Mouse (Mus musculus) spleen, postnatal 14 days (tissue): ENCODE results near the gene Cyp2d26.
"Not testable (repeated sequence)": the region's sequence is repeated elsewhere in the genome, so short reads cannot be mapped to it uniquely, and the experiment has no call there.

ENCODE experiments used
- DNase-seq, 2 experiments: peaks; one replicate each; pipeline ENCODE4 v3.0.0; 2021 to 2022; ENCODE audit warnings: low spot score in 2 of 2

Cyp2d26 gene

DNA sequence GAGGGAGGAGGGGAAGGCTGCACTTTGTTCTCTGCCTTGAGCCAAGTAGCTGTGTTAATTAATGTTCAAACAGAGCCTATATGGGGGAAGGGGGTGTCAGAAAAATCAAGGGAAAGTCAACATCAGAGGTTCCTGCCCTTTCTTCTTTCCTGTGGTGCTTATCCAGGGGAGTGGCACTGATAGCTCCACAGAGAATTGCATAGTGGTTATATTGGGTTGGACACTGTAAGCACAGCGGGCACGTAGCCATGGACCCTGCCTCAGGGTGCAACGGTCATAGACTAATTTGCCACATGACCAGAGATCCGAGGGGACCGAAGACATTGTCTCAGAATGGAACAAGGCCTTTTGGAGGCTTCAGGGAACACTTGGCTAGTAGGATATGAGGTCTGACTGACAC, at the start of gene Cyp2d26:
Gene Cyp2d26, minus strand, starts transcription at position 18 of the 400 bp plus-strand sequence.
- no peak for DNase-seq

DNA sequence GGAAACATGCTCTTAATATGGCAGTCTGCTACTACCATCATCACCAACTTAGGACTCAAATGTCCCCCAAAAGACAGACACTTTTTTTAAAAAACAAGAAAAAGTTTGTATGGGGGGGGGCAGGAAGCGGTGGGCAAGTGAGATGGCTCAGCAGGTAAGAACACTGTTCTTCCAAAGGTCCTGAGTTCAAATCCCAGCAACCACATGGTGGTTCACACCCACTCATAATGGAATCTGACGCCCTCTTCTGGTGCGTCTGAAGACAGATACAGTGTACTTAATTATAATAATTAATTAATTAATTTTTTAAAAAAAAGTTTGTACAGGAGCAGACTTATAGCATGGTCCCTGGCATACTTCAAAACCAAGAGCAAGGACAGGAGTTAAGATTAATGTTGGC, 45.1 kb upstream of the Cyp2d26 start:
- no peak for DNase-seq

- no peak for DNase-seq
Measured at GRCm38 (mm10) chr15:82829917-82830316, 35.8 kb upstream of the Cyp2d26 start.

DNA sequence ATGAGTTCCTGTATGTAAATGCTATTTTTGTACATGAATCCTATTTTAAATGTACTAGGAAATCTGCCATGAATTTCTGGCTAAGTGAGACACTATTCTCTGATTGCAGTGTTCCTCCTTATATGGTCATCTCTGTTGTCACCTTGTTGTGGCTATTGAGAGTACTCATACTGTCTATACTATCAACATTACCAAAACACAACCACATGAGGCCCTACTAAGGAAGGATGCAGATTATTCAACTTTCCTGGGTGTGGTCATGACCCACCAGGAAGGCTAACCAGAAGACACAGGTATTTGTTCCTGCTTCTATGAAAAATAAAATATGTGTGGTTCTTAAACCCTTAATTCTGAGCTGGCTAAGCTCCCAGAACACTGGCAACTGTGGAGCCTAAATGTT, 31.8 kb upstream of the Cyp2d26 start:
- no peak for DNase-seq

DNA sequence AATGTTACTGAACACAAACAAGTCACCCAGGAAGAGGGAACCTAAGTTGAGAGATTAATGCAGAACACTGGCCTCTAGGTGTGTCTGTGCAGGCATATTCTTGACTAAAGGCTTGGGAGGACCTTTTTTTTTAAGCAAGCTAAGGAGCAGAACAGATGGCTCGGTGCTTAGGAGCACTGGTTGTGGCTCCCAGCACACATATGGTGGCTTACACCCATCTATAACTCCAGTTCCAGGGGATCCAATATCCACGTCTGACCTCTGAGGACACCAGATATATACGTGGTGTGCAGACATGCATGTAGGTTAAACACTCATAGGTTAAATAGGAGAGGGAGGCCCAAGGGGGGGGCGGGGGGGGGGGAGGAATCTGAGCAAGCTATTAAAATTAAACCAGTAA, 28.3 kb upstream of the Cyp2d26 start:
- DNase-seq, result no peak

GRCm38 (mm10) chr15:82821657-82822056, 27.6 kb upstream of the Cyp2d26 start:
- no peak for DNase-seq

DNA sequence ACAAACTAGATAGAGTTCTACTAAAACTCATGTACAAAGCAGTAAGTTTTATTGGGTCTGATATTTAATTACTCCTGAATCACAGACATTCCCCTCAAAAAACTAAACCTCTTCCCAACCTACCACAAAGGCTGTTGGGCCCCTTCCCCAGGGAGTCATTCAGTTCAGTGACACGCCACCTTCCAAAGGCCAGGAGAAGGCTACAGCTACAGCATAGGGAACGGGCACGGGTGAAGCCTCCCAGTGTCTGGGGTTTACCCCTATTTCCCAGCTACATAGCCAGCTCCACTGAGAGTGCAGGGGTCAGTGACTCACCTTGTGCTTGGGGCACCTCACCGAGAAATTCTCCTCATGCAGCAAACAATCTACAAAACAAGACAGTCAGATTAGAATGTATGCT, 21.2 kb upstream of the Cyp2d26 start:
- no peak for DNase-seq

DNA sequence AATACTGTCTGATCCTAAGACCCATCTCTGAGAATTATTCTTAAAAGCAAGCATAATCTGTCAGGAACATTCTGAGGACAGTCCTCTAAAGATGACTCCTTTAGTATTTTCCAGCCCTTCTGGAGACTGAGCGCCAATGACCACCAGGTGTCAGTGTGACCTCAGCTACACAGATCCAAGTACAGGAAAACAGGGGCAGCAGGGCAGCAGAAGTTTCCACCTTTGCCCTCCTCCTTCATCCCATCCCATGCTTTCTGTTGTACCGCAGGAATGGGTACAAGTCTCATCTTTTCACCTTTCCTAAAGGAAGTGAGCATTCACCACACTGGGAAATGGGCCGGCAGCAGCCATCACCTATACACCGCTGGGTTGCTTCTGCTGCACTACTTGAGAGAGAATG, 20.7 kb upstream of the Cyp2d26 start:
- peak; percentile 30 to 52 for DNase-seq

DNA sequence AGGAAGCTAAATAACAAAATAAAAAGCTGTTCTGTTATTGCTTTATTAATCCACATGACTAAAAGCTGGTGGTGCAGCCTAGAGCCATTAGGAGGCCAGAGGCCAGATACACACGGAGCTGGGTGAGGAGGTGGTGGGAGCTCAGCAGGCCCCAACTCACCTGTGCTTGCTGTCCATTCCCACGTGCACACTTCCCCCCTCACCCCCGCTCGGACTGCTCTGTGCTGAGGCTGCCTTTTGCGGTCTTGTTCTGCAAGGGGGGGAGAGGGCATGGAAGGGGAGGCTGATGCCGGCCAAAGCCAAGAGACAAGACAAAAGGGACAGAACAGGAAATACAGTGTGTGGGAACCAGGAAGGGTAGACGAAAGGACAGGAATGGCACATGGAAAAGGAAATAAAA, 20.2 kb upstream of the Cyp2d26 start:
- DNase-seq, result no peak

- DNase-seq, result no peak
Measured at GRCm38 (mm10) chr15:82810556-82810955, 16.5 kb upstream of the Cyp2d26 start.

DNA sequence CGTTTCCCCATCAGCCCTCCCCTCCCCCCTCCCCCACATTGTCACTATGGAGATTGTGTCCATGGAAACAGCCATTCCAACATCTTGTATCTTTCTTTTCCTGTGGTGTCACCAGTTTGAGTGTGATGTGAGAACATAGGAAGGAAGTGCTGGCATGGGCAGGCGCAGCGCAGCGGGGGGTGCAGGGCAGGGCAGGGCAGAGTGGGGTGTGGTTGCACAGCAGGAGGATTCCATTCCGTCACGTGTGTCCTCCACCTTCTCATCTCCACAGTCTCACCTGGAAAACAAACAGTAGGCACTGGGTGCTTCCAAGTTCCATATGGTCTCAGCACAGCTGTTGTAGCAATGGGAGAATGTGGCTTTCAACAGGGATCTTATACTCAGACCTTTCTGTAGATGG, 15.4 kb upstream of the Cyp2d26 start:
- no peak for DNase-seq

- no peak for DNase-seq
Measured at GRCm38 (mm10) chr15:82806969-82807763, 13.1 kb upstream of the Cyp2d26 start.

DNA sequence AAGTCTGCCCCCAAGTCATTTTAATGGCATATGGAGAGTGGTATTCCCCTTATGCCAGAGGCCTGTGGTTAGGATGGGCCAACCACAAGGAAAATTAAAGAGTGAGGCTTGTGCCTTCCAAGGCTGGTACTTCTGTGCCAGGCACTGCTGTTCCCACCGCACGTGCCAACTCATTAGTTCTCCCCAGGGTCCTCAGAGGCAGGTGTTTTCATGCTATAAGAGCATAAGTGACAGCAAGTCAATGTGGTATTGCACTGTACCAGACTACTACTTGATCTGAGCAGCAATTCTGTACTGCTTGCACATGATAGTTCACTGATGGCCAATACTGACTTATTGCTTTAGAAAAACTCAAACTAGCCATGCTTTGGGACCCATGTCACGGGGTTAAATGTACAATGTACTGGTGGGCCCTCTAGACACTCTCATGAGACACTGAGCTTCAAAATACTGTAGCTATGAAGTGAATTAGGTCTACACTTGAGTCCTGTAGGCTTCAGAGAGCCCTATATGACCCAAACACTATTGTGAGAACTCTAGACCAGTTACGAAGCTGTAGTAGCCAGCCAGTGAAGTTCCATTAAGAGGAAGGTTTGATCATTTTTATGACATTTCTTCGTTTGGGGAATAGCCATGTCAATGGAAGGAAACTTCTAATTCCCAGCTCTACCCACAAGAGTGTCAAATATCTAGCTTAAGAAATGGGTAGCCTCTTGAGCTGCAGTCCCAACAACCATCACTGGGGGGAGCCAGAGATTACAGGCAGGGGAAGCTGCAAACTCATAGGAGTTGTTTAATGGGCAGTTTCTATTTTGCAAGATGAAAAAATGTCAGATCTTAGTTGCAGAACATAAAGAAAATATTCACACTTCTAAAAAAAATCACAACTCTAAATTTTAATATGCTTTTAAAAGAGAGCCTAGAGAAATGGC, 10.9 kb upstream of the Cyp2d26 start:
- DNase-seq, result peak; percentile 57 to 77

GRCm38 (mm10) chr15:82795936-82796440, 1.9 kb upstream of the Cyp2d26 start:
- no peak for DNase-seq

DNA sequence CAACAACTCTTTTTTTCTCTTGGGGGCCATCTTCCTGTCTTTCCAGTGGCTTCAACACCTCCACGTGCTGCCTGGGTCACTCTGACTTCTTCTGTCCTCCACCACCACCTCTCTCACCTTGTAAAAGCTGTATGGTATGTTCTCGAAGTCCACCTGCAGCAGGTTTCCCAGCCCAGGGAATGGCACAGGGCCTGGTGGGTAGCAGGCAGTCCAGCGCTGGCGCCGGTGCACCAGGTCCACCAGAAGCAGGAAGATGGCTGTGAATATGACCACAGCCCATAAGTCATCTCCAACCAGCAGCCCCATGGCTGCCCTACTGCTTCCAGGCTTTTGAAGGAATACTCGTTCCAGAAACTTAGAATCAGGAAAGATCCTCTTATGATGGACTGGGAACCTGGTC, 226 bp downstream of the Cyp2d26 start:
- DNase-seq, result no peak

DNA sequence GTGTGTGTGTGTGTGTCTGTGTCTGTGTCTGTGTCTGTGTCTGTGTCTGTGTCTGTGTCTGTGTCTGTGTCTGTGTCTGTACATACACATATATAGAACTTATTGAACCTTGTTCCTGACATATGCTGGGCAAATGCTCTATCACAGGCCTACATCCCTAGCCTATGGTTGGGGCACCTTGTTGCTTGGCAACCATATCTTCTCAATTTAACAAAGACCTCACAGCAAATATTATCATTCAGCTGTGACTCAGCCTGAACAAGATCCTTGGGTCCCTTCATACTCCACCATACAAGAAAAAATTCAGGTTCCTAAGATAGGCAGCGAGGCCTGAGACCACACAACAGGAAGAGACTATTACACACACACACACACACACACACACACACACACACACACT, 640 bp downstream of the Cyp2d26 start:
- DNase-seq, result no peak

DNA sequence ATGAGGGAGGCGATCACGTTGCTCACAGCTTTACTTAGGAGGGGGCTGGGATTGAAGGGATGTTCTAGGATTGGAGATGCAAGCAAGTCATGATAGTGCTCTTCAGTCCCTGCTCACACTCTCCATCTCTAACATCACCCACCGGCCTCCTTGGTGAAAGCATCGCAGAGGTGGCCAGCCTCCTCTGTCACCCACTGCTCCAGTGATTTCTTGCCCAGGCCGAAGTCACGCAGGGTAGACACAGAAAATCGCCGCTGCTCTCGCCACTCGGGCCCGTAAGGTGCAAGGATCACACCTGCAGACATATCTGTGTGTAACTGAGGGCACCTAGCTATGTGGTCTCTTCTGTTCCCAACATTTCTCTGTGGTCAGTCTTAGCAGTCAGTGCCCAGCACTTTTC, 1.5 kb downstream of the Cyp2d26 start:
- DNase-seq, result no peak

- DNase-seq, result no peak
Measured at GRCm38 (mm10) chr15:82784581-82784980, 9.5 kb downstream of the Cyp2d26 start.

DNA sequence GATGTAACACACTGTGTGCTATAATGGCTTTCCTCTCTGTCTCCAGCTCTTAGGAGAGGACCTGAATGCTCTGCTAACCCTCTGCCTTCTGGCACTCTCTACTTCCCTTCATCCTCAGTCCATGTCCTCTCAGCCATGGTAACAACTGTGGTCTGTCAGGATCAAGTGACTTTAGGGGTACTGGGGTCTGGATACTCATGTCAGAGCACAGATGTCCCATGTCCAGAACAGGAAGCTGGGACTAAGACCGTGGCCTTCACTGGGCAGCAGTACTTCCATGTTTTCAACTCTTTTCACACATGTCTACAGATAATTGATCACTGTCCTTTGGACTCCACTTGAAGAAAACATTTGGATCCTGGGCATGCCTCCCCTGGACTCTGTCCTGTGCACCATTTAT, 10.3 kb downstream of the Cyp2d26 start:
- DNase-seq, result no peak

GRCm38 (mm10) chr15:82777856-82778255, 16.2 kb downstream of the Cyp2d26 start:
- DNase-seq, result not testable (repeated sequence)

DNA sequence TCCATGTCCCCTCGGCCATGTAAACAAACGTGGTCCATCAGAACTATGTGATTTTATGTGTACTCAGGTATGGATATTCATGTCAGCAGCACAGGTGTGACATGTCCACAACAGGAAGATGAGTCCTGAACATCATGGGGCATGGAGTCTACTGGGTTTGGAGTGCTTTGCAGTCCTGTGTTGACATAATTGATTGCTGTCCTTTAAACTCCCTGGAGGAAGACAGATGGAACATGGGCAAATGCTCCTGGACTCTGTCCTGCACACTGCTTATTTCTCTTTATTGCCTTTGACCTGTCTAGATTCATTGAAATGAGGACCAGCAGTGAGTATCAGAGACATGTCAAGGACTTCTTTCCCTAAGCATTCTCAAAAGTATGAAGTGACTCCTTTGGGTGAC, 28.2 kb downstream of the Cyp2d26 start:
- no peak for DNase-seq

GRCm38 (mm10) chr15:82764881-82765280, 29.2 kb downstream of the Cyp2d26 start:
- DNase-seq, result no peak
